Mouse (Mus musculus): ENCODE results near the gene Mob3b. TPM values are rescaled to one million over a fixed set of nuclear protein-coding genes. Genes with fewer than 3 reads are reported as not detected.

The Mob3b gene
- 1 to 10 TPM; 3.1 to 4.9 TPM for total RNA-seq (2021)
- long read RNA-seq, experiment 1, full-length matches to known transcripts = 1 of 1 reads
- long read RNA-seq, experiment 1, partial matches to known transcripts = 0 of 1 reads
- long read RNA-seq, experiment 1, other reads (novel, unspliced or antisense) = 0 of 1 reads
- long read RNA-seq, experiment 2, full-length matches to known transcripts = 1 of 1 reads
- long read RNA-seq, experiment 2, partial matches to known transcripts = 0 of 1 reads
- long read RNA-seq, experiment 2, other reads (novel, unspliced or antisense) = 0 of 1 reads

GRCm38 (mm10) chr4:35156751-35157611 lies at the start of gene Mob3b:
Mob3b (minus strand) TSS chr4:35157484.
- peak; percentile 76 to 87 for DNase-seq (ENCODE audit: low spot score in 2 of 2)

- DNase-seq (ENCODE audit: low spot score in 2 of 2) = no peak
Observed at GRCm38 (mm10) chr4:35204659-35205058, 47.4 kb upstream of the Mob3b start.

- no peak for DNase-seq (ENCODE audit: low spot score in 2 of 2)
Observed at GRCm38 (mm10) chr4:35203724-35204123, 46.4 kb upstream of the Mob3b start.

DNA sequence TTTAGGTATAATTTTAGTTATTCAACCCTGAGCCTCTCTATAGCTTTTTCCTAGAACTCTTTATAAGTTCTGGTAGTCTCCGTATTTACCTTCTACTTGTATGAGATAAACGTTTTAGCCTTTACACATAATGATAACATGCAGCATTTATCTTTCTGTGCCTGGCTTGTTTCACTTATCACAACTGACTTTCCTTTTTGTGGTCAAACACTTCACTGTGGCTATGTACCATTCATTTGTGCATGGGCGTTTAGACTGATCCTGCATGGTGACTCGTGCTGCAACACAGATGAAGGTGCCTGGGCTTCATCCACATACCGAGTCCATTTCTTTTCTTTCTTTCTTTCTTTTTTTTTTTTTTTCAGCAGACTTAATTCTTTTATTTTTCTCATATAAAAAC lies 44.4 kb upstream of the Mob3b start:
- DNase-seq (ENCODE audit: low spot score in 2 of 2) = no peak

GRCm38 (mm10) chr4:35192725-35193124 lies 35.4 kb upstream of the Mob3b start:
- DNase-seq (ENCODE audit: low spot score in 2 of 2) = no peak

DNA sequence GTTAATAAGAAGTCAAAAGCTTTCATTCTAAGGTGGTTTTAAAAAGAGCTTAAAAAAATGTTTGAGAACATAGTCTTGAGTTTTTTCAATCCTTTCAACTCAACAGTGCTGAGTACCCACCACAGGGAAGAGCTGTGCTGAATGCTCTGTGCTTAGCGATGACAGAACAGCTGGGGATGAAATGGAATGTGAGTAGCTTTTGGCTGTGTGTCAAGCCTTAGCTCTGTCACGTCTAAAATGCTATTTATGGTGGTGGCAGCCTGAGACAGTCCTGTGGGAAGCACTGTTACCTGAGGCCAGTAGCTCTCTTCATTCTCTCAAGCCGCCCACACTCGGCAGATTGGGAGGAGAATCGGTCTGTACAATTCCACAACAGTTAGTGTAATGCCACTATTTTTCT lies 32.5 kb upstream of the Mob3b start:
- DNase-seq (ENCODE audit: low spot score in 2 of 2) = no peak

DNA sequence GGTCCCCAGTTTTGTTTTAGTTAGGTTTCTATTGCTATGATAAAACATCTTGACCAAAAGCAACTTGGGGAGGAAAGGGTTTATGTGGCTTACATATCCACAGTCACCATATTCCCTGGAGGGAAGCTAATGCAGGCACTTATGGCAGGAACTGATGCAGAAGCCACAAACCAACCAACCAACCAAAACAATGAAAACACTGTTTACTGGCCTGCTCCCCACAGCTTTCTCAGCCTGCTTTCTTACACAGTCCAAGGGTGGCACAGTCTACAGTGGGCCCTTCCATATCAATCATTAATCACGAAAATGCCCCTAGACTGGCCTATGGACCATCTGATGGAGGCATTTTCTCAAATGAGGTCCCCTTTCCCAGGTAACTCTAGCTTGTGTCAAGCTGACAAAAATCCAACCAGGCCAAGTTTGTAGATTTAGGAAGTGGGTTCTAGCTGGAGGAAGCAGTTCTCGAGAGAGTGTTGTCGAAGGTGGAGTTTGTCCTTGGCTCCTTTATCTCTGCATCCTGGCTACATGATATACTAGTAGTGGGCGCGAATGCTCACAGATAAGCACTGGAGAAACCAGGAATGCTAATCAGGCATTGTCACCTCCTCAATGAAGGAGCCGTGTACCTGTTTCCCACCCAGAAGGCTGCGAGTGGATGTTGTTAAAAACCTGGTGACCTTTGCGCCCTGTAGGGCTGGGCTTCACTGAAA lies 30.5 kb upstream of the Mob3b start:
- DNase-seq (ENCODE audit: low spot score in 2 of 2) = no peak

DNA sequence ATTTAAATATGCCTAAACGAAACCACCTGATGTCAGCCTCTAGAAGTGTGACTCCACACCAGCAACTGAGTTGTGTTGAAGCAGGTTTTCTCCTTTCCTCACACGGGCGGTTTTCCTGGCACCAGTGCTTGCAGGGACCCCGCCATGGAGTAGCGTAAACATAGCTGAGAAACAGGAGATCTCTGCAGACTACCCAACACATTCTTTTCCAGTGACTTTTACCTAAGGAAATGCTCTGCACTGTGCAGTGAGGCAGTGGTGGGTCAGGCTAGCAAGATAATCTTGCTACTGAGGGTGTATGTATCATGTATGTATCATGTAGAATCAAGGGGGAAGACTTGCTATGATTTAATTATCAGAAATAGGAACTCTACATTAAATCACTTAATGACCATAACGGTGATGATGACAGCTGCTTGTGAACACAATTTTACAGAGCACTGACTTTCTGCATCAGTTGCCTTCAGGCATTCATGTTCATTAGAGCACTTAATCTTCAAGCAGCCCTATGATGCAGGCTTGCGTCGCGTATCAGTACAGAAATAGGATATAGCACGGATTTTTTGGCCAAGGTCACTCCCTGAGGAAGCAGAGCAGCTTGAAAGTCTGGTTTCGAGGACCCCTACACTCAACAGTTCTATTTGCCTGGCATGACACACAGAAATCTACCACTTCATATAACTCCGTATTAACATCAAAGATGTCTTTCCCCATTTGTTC lies 20.8 kb upstream of the Mob3b start:
- no peak for DNase-seq (ENCODE audit: low spot score in 2 of 2)

- no peak for DNase-seq (ENCODE audit: low spot score in 2 of 2)
Observed at GRCm38 (mm10) chr4:35175566-35175965, 18.3 kb upstream of the Mob3b start.

DNA sequence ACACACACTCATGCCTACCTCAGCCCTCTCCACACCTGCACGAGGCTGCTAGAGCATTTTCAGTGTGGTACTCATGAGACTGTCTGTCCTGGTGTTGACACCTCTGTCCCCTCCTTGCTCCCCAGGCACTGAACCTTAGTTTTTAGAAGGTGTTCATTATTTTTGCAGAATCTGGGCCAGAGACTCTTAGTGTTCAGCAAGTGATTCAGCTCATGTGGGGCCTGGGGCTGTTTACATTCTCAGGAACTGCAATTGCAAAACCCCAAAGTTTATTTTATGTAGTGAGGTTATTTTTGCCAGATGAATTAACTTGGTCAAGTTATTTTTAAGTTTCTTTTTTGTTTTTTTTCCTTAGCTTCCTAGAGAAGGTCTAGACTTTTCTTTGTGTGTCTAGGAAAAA lies 16.3 kb upstream of the Mob3b start:
- DNase-seq (ENCODE audit: low spot score in 2 of 2) = no peak

DNA sequence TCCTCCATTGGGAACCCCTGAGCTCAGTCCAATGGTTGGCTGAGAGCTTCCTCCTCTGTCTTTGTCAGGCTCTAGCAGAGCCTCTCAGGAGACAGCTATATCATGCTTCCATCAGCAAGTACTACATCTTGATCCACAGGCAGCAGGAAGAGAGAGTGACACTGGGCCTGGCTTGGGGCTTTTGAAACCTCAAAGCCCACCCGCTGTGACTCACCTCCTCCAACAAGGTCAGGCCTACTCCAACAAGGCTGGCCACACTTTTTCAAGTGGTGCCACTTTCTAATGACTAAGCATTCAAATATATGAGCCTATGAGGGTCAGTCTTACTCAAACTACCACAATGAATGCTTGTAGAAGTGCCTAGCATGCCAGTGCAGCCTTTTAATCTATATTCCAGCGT lies 15.2 kb upstream of the Mob3b start:
- no peak for DNase-seq (ENCODE audit: low spot score in 2 of 2)

- DNase-seq (ENCODE audit: low spot score in 2 of 2) = peak in 1 of 2 experiments; percentile 17
Observed at GRCm38 (mm10) chr4:35169571-35170125, 12.4 kb upstream of the Mob3b start.

GRCm38 (mm10) chr4:35167855-35168254 lies 10.6 kb upstream of the Mob3b start:
- no peak for DNase-seq (ENCODE audit: low spot score in 2 of 2)

GRCm38 (mm10) chr4:35165947-35166346 lies 8.7 kb upstream of the Mob3b start:
- no peak for DNase-seq (ENCODE audit: low spot score in 2 of 2)

- DNase-seq (ENCODE audit: low spot score in 2 of 2) = no peak
Observed at GRCm38 (mm10) chr4:35165275-35165674, 8.0 kb upstream of the Mob3b start.

GRCm38 (mm10) chr4:35157815-35158214 lies 531 bp upstream of the Mob3b start:
- DNase-seq (ENCODE audit: low spot score in 2 of 2) = no peak

- peak; percentile 28 to 53 for DNase-seq (ENCODE audit: low spot score in 2 of 2)
Observed at GRCm38 (mm10) chr4:35156149-35156611, 1.1 kb downstream of the Mob3b start.

- no peak for DNase-seq (ENCODE audit: low spot score in 2 of 2)
Observed at GRCm38 (mm10) chr4:35155132-35155922, 2.0 kb downstream of the Mob3b start.

DNA sequence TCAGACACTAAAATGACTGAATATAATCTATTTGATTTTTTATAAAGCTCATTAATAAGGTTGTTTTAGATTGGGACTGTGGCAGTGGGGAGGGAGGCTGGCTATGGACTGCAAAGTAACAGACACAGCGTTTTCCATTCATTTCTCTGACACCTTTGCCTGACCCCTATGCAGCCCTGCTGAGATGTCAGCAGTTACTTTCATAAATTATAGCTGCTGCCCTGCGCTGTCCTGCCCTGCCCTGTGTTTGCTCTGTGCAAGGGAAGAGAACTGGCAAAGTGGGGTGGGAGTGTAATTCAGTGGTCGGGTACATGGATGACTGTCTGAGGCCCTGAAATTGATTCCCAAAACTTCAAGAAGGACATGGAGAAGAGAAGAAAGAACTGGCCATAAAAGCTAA lies 3.2 kb downstream of the Mob3b start:
- no peak for DNase-seq (ENCODE audit: low spot score in 2 of 2)

DNA sequence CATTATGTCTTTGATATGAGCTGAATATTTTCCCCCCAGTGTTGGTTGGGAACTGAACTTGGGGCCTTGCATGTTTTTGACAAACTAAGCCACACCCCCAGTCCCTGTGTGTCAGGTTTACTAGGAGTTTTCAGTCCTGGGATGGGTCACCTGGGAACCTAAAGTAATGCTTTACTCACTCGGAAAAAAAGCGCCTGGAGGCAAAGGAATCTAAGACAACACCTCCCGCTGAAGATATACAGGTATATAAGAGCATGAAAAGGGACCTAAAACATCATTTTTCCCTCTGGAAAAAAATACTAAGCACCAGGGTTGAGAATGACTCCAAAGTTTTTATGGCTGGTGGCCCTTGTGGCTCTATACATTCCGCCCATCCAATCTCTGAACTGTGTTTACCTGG lies 5.5 kb downstream of the Mob3b start, which contains the start of gene Ifnk:
TSS of gene Ifnk (plus strand) at position 301 of the 400 bp plus-strand sequence.
- DNase-seq (ENCODE audit: low spot score in 2 of 2) = no peak
